Mouse (Mus musculus) cerebellum, adult 18-20 months (tissue): ENCODE results near the gene Cdk20.

Source experiments
- DNase-seq, 2 experiments: peaks; one replicate each; pipeline ENCODE4 v3.0.0; 2021

Gene Cdk20

GRCm38 (mm10) chr13:64432017-64432995 lies at the start of gene Cdk20:
TSS of gene Cdk20 (plus strand) at chr13:64432314.
- DNase-seq: peak; percentile 87 to 95

GRCm38 (mm10) chr13:64384937-64385336 lies 47.2 kb upstream of the Cdk20 start:
- DNase-seq: no peak

GRCm38 (mm10) chr13:64386048-64386447 lies 46.1 kb upstream of the Cdk20 start:
- DNase-seq: no peak

GRCm38 (mm10) chr13:64388415-64388814 lies 43.7 kb upstream of the Cdk20 start:
- DNase-seq: no peak

GRCm38 (mm10) chr13:64396979-64397378 lies 35.1 kb upstream of the Cdk20 start:
- no peak for DNase-seq

GRCm38 (mm10) chr13:64398065-64398464 lies 34.0 kb upstream of the Cdk20 start:
- no peak for DNase-seq

GRCm38 (mm10) chr13:64399906-64400305 lies 32.2 kb upstream of the Cdk20 start:
- no peak for DNase-seq

- no peak for DNase-seq
Measured at GRCm38 (mm10) chr13:64400801-64401361, 31.2 kb upstream of the Cdk20 start.

GRCm38 (mm10) chr13:64402006-64402405 lies 30.1 kb upstream of the Cdk20 start:
- no peak for DNase-seq

GRCm38 (mm10) chr13:64402504-64402949 lies 29.6 kb upstream of the Cdk20 start:
- no peak for DNase-seq

GRCm38 (mm10) chr13:64402951-64403460 lies 29.1 kb upstream of the Cdk20 start:
- no peak for DNase-seq

GRCm38 (mm10) chr13:64403519-64403918 lies 28.6 kb upstream of the Cdk20 start:
- no peak for DNase-seq

GRCm38 (mm10) chr13:64405550-64405949 lies 26.6 kb upstream of the Cdk20 start:
- no peak for DNase-seq

GRCm38 (mm10) chr13:64407992-64408391 lies 24.1 kb upstream of the Cdk20 start:
- no peak for DNase-seq

- DNase-seq: no peak
Measured at GRCm38 (mm10) chr13:64410604-64411003, 21.5 kb upstream of the Cdk20 start.

- DNase-seq: no peak
Measured at GRCm38 (mm10) chr13:64411282-64411681, 20.8 kb upstream of the Cdk20 start.

- DNase-seq: no peak
Measured at GRCm38 (mm10) chr13:64412752-64413257, 19.3 kb upstream of the Cdk20 start.

GRCm38 (mm10) chr13:64415659-64416058 lies 16.5 kb upstream of the Cdk20 start:
- DNase-seq: no peak

- no peak for DNase-seq
Measured at GRCm38 (mm10) chr13:64416955-64417601, 15.0 kb upstream of the Cdk20 start.

GRCm38 (mm10) chr13:64420847-64421246 lies 11.3 kb upstream of the Cdk20 start:
- DNase-seq: no peak

GRCm38 (mm10) chr13:64421386-64421785 lies 10.7 kb upstream of the Cdk20 start:
- DNase-seq: no peak

- DNase-seq: no peak
Measured at GRCm38 (mm10) chr13:64421952-64422606, 10.0 kb upstream of the Cdk20 start.

- DNase-seq: no peak
Measured at GRCm38 (mm10) chr13:64422607-64422957, 9.5 kb upstream of the Cdk20 start.
